Mouse (Mus musculus): ENCODE measurements at regions not wholly inside any gene's neighbourhood (a gene's known extent, or its start where the extent isn't known, plus 50 kb on each side); places are given as distances from the start of the nearest gene placed in this dataset.
"Not testable (repeated sequence)": the region's sequence is repeated elsewhere in the genome, so short reads cannot be mapped to it uniquely, and the experiment has no call there.

DNA sequence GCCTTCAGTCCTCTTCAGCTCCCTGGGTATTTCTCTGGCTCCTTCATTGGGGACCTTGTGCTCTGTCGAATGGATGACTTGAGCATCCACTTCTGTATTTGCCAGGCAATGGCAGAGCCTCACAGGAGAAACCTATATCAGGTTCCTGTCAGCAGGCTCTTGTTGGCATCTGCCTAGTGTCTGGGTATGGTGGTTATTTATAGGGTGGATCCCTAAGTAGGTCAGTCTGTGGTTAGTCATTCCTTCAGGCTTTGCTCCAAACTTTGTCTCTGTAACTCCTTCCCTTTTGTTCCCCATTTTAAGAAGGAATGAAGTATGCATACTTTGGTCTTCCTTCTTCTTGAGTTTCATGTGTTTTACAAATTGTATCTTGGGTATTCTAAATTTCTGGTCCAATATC, 522.4 kb upstream of the St8sia4 start:
- H3K4me3 ChIP-seq (ENCODE audit: low read depth, low read length); ATAC-seq: not testable (repeated sequence)

DNA sequence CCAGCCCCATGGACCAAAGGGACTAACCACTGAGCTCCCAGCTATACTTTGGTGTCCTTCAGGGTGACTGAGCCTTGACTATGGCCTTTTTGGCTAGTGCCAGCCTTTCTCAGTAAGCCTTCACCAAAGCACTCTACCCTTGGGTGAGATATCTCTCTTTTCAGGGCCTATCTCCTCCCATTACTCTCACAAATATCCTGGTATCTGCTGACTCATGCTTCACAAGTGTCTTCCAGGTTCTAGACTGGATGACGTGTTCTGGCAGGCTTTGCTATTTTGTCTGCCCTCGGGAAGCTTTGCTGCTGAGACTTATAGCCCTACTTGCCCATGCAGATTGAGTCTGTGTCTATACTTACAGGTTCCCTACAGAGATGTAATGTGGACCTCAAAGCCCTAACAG, 499.4 kb upstream of the St8sia4 start:
- ATAC-seq: no peak
- no peak for DNase-seq
- no peaks in the 10 kb centered on the region for H3K27me3 ChIP-seq (ENCODE audit: insufficient read depth, low read length)

More for the DNA sequence above, 522.4 kb upstream of the St8sia4 start:
- not testable (repeated sequence) for H3K4me1 ChIP-seq (ENCODE audit: insufficient read depth); H3K9me3 ChIP-seq (ENCODE audit: low read length); H3K4me2 ChIP-seq (ENCODE audit: low read depth); H3K27me3 ChIP-seq (ENCODE audit: insufficient read depth, low read length); H3K27ac ChIP-seq (ENCODE audit: low read depth, low read length); DNase-seq; H3K36me3 ChIP-seq (ENCODE audit: insufficient read depth); H3K9ac ChIP-seq
- WGBS: 91% methylated on average over 1 of the region's 1 CpGs

DNA sequence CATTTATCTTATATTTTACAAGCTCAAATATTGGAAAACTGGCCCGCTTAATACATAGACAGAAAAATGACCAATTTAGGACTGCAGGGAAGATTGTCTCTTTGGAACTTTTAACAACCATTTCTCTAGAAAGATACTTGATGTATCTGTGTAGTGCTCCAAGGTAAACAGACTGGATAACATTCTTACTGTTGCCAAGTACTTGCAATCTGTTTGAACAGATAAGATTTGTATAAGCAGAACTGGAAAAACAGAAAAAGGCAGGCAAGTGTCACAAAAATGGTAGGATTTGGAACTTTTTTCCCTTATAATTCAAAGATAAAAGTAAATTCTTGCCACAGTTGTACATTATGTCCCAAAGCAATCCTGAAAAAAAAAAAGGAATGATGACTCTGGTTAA, 488.1 kb upstream of the St8sia4 start:
- Histone ChIP-seq H3K27me3 (ENCODE audit: insufficient read depth, low read length) (no peaks in the 10 kb centered on the region), H3K4me1 (ENCODE audit: insufficient read depth) (no peaks in the 10 kb centered on the region), H3K9me3 (ENCODE audit: low read length) (no peaks in the 10 kb centered on the region), H3K4me2 (ENCODE audit: low read depth) (no peak overlapping the region), H3K9ac (no peak overlapping the region), H3K36me3 (ENCODE audit: insufficient read depth) (no peaks in the 10 kb centered on the region), H3K27ac (ENCODE audit: low read depth, low read length) (no peak overlapping the region), H3K4me3 (ENCODE audit: low read depth, low read length) (no peak overlapping the region)
- DNase-seq (no peak), ATAC-seq (no peak)
- no peak for TF ChIP-seq CTCF (IDR thresholded peaks at IDR 0.05; ENCODE audit: low read depth)
- WGBS: 94% methylated on average over 1 of the region's 1 CpGs

More for the DNA sequence above, 499.4 kb upstream of the St8sia4 start:
- Histone ChIP-seq H3K4me3 (ENCODE audit: low read depth, low read length) (no peak overlapping the region), H3K9ac (no peak overlapping the region), H3K4me1 (ENCODE audit: insufficient read depth) (no peaks in the 10 kb centered on the region), H3K27ac (ENCODE audit: low read depth, low read length) (no peak overlapping the region), H3K4me2 (ENCODE audit: low read depth) (no peak overlapping the region), H3K36me3 (ENCODE audit: insufficient read depth) (no peaks in the 10 kb centered on the region), H3K9me3 (ENCODE audit: low read length) (no peaks in the 10 kb centered on the region)
- WGBS: 79% methylated on average over 2 of the region's 2 CpGs
- TF ChIP-seq CTCF (IDR thresholded peaks at IDR 0.05; ENCODE audit: low read depth): no peak

DNA sequence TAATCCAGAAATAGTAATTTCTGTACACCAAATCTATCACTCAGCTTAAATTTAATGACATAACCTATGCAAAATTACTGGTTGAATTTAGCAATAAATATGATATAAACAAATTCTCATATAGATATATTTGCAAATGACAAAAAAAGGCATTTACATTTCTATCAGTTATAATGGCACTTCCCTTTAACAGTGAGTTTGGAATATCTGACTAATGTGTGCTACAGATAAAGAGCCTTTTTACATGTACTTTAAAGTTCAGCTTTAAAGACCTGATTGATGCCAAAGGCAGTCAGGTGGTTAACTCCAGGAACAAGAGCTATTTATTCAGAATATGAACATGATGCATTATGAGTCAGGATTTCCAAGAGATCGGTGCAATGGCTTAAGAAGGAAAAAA, 461.2 kb upstream of the St8sia4 start:
- no peaks in the 10 kb centered on the region for H3K9me3 ChIP-seq (ENCODE audit: low read length)
- H3K36me3 ChIP-seq (ENCODE audit: insufficient read depth): no peaks in the 10 kb centered on the region
- ATAC-seq (no peak), DNase-seq (no peak)
- H3K27ac ChIP-seq (ENCODE audit: low read depth, low read length): no peak overlapping the region
- no peak overlapping the region for H3K4me3 ChIP-seq (ENCODE audit: low read depth, low read length)
- H3K27me3 ChIP-seq (ENCODE audit: insufficient read depth, low read length): no peaks in the 10 kb centered on the region
- WGBS: 92% methylated on average over 1 of the region's 1 CpGs
- H3K4me2 ChIP-seq (ENCODE audit: low read depth): no peak overlapping the region
- H3K4me1 ChIP-seq (ENCODE audit: insufficient read depth): no peaks in the 10 kb centered on the region
- TF ChIP-seq CTCF (IDR thresholded peaks at IDR 0.05; ENCODE audit: low read depth): no peak
- no peak overlapping the region for H3K9ac ChIP-seq

DNA sequence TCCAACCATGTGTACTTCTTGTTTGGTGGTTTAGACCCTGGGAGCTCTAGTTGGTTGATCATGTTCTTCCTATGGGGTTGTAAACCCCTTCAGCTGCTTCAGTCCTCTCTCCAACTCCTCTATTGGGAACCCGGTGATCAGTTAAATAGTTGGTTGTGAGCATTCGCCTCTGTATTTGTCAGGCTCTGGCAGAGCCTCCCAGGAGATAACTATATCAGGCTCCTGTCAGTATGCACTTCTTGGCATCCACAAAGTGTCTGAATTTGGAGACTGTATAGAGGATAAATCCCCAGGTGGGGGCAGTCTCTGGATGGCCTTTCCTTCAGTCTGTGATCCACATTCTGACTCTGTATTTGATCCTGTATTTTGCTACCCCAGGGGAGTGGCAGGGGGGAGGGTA, 440.6 kb upstream of the St8sia4 start:
- no peak overlapping the region for H3K4me3 ChIP-seq (ENCODE audit: low read depth, low read length)
- DNase-seq (no peak), ATAC-seq (no peak)
- H3K4me2 ChIP-seq (ENCODE audit: low read depth): no peak overlapping the region
- H3K4me1 ChIP-seq (ENCODE audit: insufficient read depth): no peaks in the 10 kb centered on the region
- 97% methylated on average over 2 of the region's 2 CpGs for WGBS
- no peak overlapping the region for H3K9ac ChIP-seq
- no peak for TF ChIP-seq CTCF (IDR thresholded peaks at IDR 0.05; ENCODE audit: low read depth)
- H3K27ac ChIP-seq (ENCODE audit: low read depth, low read length): no peak overlapping the region
- H3K27me3 ChIP-seq (ENCODE audit: insufficient read depth, low read length): no peaks in the 10 kb centered on the region
- H3K36me3 ChIP-seq (ENCODE audit: insufficient read depth): no peaks in the 10 kb centered on the region
- no peaks in the 10 kb centered on the region for H3K9me3 ChIP-seq (ENCODE audit: low read length)

DNA sequence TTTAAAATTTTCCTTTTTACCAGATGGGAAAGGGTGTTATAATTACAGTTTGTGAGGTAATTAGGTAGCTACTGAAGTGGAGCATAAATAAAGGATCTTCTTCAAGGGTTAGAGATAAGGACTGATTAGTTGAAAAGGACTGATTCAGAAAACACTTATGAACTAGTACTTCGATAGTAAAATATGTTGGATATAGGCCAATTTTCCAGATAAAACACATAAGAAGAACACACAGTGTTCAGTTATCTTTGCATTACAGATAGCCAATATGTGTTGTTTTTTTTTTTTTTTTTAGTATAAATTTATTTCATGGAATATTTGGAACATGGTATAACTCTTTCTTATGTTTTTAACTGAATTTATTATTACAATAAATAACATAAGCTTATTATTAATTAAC, 438.0 kb upstream of the St8sia4 start:
- DNase-seq (no peak), ATAC-seq (no peak)
- Histone ChIP-seq H3K4me3 (ENCODE audit: low read depth, low read length) (no peak overlapping the region), H3K27ac (ENCODE audit: low read depth, low read length) (no peak overlapping the region), H3K9ac (no peak overlapping the region), H3K36me3 (ENCODE audit: insufficient read depth) (no peaks in the 10 kb centered on the region), H3K27me3 (ENCODE audit: insufficient read depth, low read length) (no peaks in the 10 kb centered on the region), H3K4me1 (ENCODE audit: insufficient read depth) (no peaks in the 10 kb centered on the region), H3K9me3 (ENCODE audit: low read length) (no peaks in the 10 kb centered on the region), H3K4me2 (ENCODE audit: low read depth) (no peak overlapping the region)
- WGBS: 63% methylated on average over 1 of the region's 1 CpGs
- no peak for TF ChIP-seq CTCF (IDR thresholded peaks at IDR 0.05; ENCODE audit: low read depth)

DNA sequence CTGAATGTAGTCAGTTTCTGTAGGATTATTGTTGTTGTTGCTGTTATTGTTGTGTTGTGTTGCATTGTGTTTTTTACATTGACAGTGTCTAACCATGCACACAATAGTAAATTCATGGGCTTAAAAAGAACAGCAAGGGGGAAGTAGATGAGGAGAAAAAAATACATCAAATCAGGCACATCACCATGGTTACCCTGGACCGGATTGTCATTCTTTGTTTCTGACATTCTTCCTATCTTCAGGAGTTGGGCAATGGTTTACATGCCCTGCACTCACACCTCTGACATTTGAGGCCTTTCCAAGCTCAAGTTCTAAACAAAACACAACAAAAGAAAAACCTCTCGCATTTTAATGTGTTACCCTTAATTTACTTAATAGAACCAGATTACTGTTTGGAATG, 416.2 kb upstream of the St8sia4 start:
- DNase-seq: peak; percentile 10
- peak; percentile 36; the same call in 1 of the 2 replicates for ATAC-seq
- 13% methylated on average over 2 of the region's 2 CpGs for WGBS

DNA sequence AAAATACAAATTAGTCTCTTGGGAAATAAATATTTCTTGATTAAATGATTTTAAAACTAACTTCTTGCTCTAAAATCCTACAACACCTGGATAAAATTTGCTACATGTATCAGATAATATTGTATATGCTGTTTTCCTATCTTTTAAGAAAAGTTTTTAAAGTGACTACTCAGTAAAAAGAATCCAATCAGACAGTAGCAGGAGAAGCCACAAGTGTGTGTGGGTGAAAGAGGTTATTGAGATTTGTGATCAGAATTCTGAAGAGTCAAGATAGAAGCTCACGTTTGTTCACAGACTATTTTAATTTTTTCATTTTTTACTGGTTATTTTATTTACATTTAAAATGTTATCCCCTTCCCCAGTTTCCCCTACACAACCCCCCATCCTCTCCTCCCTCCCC, 407.3 kb upstream of the St8sia4 start:
- Histone ChIP-seq H3K4me1 (ENCODE audit: insufficient read depth) (no peaks in the 10 kb centered on the region), H3K4me3 (ENCODE audit: low read depth, low read length) (no peak overlapping the region), H3K9me3 (ENCODE audit: low read length) (no peaks in the 10 kb centered on the region), H3K9ac (no peak overlapping the region), H3K27me3 (ENCODE audit: insufficient read depth, low read length) (no peaks in the 10 kb centered on the region), H3K27ac (ENCODE audit: low read depth, low read length) (no peak overlapping the region), H3K36me3 (ENCODE audit: insufficient read depth) (no peaks in the 10 kb centered on the region), H3K4me2 (ENCODE audit: low read depth) (no peak overlapping the region)
- no peak for TF ChIP-seq CTCF (IDR thresholded peaks at IDR 0.05; ENCODE audit: low read depth)
- DNase-seq (no peak), ATAC-seq (no peak)
- 88% methylated on average over 1 of the region's 1 CpGs for WGBS

More for the DNA sequence above, 416.2 kb upstream of the St8sia4 start:
- Histone ChIP-seq H3K27ac (ENCODE audit: low read depth, low read length) (no peak overlapping the region), H3K36me3 (ENCODE audit: insufficient read depth) (no peaks in the 10 kb centered on the region), H3K4me2 (ENCODE audit: low read depth) (no peak overlapping the region), H3K4me1 (ENCODE audit: insufficient read depth) (no peaks in the 10 kb centered on the region), H3K9me3 (ENCODE audit: low read length) (no peaks in the 10 kb centered on the region), H3K4me3 (ENCODE audit: low read depth, low read length) (no peak overlapping the region), H3K27me3 (ENCODE audit: insufficient read depth, low read length) (no peaks in the 10 kb centered on the region), H3K9ac (no peak overlapping the region)
- no peak for TF ChIP-seq CTCF (IDR thresholded peaks at IDR 0.05; ENCODE audit: low read depth)
